Comparison of ENCODE assay signal across 8 mouse cellular contexts in genomic region chr6:86194941-86195932, GRCm38 (mm10). TPM values are rescaled to one million over a fixed set of nuclear protein-coding genes. Genes with fewer than 3 reads are reported as not detected.
DNase-seq lines count a peak whose midpoint lies in the region; ATAC-seq and TF ChIP-seq lines count a peak whose summit lies in the region.

TSS of gene Tgfa (plus strand) at chr6:86195223.

- no peaks in the 10 kb centered on the region for H3K36me3 ChIP-seq in megakaryocyte, embryonic 14.5 days (replicated peaks; ENCODE audit: low read length)
- H3K36me3 ChIP-seq in limb, embryonic 15.5 days = no peaks in the 10 kb centered on the region
- no peaks in the 10 kb centered on the region for H3K36me3 ChIP-seq in midbrain, postnatal 0 days (ENCODE audit: insufficient read depth, low read length)

- 0 out of 2 replicates have a peak, but pooled peaks cover 2% of the 10 kb centered on the region for H3K9me3 ChIP-seq in megakaryocyte, embryonic 14.5 days
- no peaks in the 10 kb centered on the region for H3K9me3 ChIP-seq in limb, embryonic 15.5 days
- no peaks in the 10 kb centered on the region for H3K9me3 ChIP-seq in midbrain, postnatal 0 days (ENCODE audit: low read length)

- peak; percentile 71 for TF ChIP-seq CTCF in midbrain, postnatal 0 days (IDR thresholded peaks at IDR 0.05)

- peaks cover 20% of the 10 kb centered on the region for H3K4me1 ChIP-seq in megakaryocyte, embryonic 14.5 days
- peaks cover 25% of the 10 kb centered on the region for H3K4me1 ChIP-seq in limb, embryonic 15.5 days
- H3K4me1 ChIP-seq in midbrain, postnatal 0 days (ENCODE audit: insufficient read depth, low read length) = no peaks in the 10 kb centered on the region; the same call in 1 of the 2 replicates

- peak within 1 kb of the TSS; percentile 17; the same call in 1 of the 2 replicates for H3K27ac ChIP-seq in limb, embryonic 15.5 days
- H3K27ac ChIP-seq in midbrain, postnatal 0 days (ENCODE audit: low read depth, low read length) = peak within 1 kb of the TSS; percentile 65

- H3K27me3 ChIP-seq in megakaryocyte, embryonic 14.5 days (replicated peaks) = peaks cover 89% of the 10 kb centered on the region
- peaks cover 53% of the 10 kb centered on the region for H3K27me3 ChIP-seq in limb, embryonic 15.5 days
- H3K27me3 ChIP-seq in midbrain, postnatal 0 days (ENCODE audit: insufficient read depth, low read length) = no peaks in the 10 kb centered on the region

- H3K9ac ChIP-seq in limb, embryonic 15.5 days = peak within 1 kb of the TSS; percentile 51
- H3K9ac ChIP-seq in midbrain, postnatal 0 days (replicated peaks; ENCODE audit: low read length, poor library complexity, severe bottlenecking) = peak within 1 kb of the TSS; percentile 76

- peak within 1 kb of the TSS; percentile 98 for H3K4me2 ChIP-seq in limb, embryonic 15.5 days
- peak within 1 kb of the TSS; percentile 98 for H3K4me2 ChIP-seq in midbrain, postnatal 0 days (ENCODE audit: low read depth, low read length, poor library complexity, severe bottlenecking)

- no peak for ATAC-seq in megakaryocyte, adult 5-6 weeks (ENCODE audit: poor library complexity, severe bottlenecking)
- peak; percentile 59; the same call in 1 of the 2 replicates for ATAC-seq in limb, embryonic 15.5 days (ENCODE audit: insufficient number of reproducible peaks, low FRiP score, low TSS enrichment, low read depth)
- peak; percentile 83 for ATAC-seq in midbrain, postnatal 0 days (ENCODE audit: low FRiP score)

- WGBS in limb, embryonic 15.5 days = under 1% methylated on average over 82 of the region's 97 CpGs
- under 1% methylated on average over 83 of the region's 97 CpGs for WGBS in midbrain, postnatal 0 days

- peak within 1 kb of the TSS; percentile 90 for H3K4me3 ChIP-seq in megakaryocyte, embryonic 14.5 days (replicated peaks)
- peak within 1 kb of the TSS; percentile 65 for H3K4me3 ChIP-seq in limb, embryonic 15.5 days
- H3K4me3 ChIP-seq in midbrain, postnatal 0 days (ENCODE audit: low read depth, low read length) = peak within 1 kb of the TSS; percentile 80

- peak; percentile 74 for DNase-seq in embryo, embryonic 9.5 days (ENCODE audit: extremely low spot score)
- DNase-seq in heart, adult 9 months (ENCODE audit: low spot score in 2 of 2) = peak; percentile 56 to 60
- peak; percentile 34 to 39 for DNase-seq in kidney, adult 8-10 months
- peak; percentile 61 for DNase-seq in midbrain, postnatal 0 days (ENCODE audit: low spot score)
- DNase-seq in testis, postnatal 10 days (ENCODE audit: low spot score) = peak; percentile 70

RNA-seq across cellular contexts. Expression of gene Tgfa, which starts in this region (rescaled TPM):
- polyA plus RNA-seq in megakaryocyte, embryonic 14.5 days (2012; ENCODE audit: insufficient read depth, low replicate concordance) = not detected in 2 replicates
- total RNA-seq in megakaryocyte, adult 5-6 weeks (2015) = not detected in 2 replicates
- not detected in 2 replicates for total RNA-seq in megakaryocyte, adult 5-6 weeks (2017)
- 6.9 and 7.8 TPM in 2 replicates for polyA plus RNA-seq in limb, embryonic 15.5 days (2015; fragmentation: Nextera tagmentation; extraction: Ambion mirVana)
- total RNA-seq in midbrain, postnatal 0 days (2014; rRNA removed) = 32.1 and 37.1 TPM in 2 replicates
- 15.3 and 16.8 TPM in 2 replicates for polyA plus RNA-seq in midbrain, postnatal 0 days (2015; fragmentation: Nextera tagmentation; extraction: Ambion mirVana)

Comparison
In these comparisons a context has a peak if more than half of its experiments do, and no peak if none do; other contexts are left out.
1. RNA of gene Tgfa (total RNA-seq): 32.1 to 37.1 TPM in midbrain, postnatal 0 days; not detected in megakaryocyte, adult 5-6 weeks; every median in the first group is over 10 times any median in the second.
2. Peak in every context shown above with its lines, with median percentiles within 50 percentile points of each other: H3K4me3 ChIP-seq and DNase-seq.